Mouse (Mus musculus) forebrain, embryonic 12.5 days (tissue): Measurements from ENCODE around the gene Acot5. TPM values are rescaled to one million over a fixed set of nuclear protein-coding genes. Genes with fewer than 3 reads are reported as not detected.
"Not testable (repeated sequence)": the region's sequence is repeated elsewhere in the genome, so short reads cannot be mapped to it uniquely, and the experiment has no call there.

Source experiments
- ATAC-seq: fragments of 200-750 bp; cut with Nextera tagmentation; 2 replicates; pipeline ENCODE4 v1.8.0; 2017; ENCODE audit warnings: moderate TSS enrichment; ENCODE audit not compliant: low FRiP score
- H3K27ac ChIP-seq: fragments of 300-500 bp; sonication (generic); 2 replicates; pipeline ENCODE4 v1.5.1; 2016; ENCODE audit warnings: mild to moderate bottlenecking
- H3K27me3 ChIP-seq: fragments of 300-500 bp; sonication (generic); 2 replicates; pipeline ENCODE4 v1.6.1; 2016; ENCODE audit warnings: mild to moderate bottlenecking
- H3K36me3 ChIP-seq: fragments of 300-500 bp; sonication (generic); replicated peaks from 2 replicates; pipeline ENCODE4 v1.6.1; 2016; ENCODE audit warnings: mild to moderate bottlenecking
- H3K4me1 ChIP-seq: fragments of 300-500 bp; sonication (generic); 2 replicates; pipeline ENCODE4 v1.6.1; 2016
- H3K4me2 ChIP-seq: fragments of 300-500 bp; sonication (generic); 2 replicates; pipeline ENCODE4 v1.6.1; 2016; ENCODE audit warnings: mild to moderate bottlenecking, moderate library complexity
- H3K4me3 ChIP-seq: fragments of 300-500 bp; sonication (generic); replicated peaks from 2 replicates; pipeline ENCODE4 v1.5.1; 2016; ENCODE audit warnings: mild to moderate bottlenecking
- H3K9ac ChIP-seq: fragments of 300-500 bp; sonication (generic); 2 replicates; pipeline ENCODE4 v1.6.1; 2016; ENCODE audit warnings: mild to moderate bottlenecking
- H3K9me3 ChIP-seq: fragments of 300-500 bp; sonication (generic); 2 replicates; pipeline ENCODE4 v1.6.1; 2016
- WGBS: fragments of 180-500 bp; shearing (Covaris S2); methylation state at CpG from one replicate; pipeline ENCODE4 v1.1.7; 2016; 5-methylcytosine and 5-hydroxymethylcytosine counted together
- polyA plus RNA-seq: library from polyadenylated mRNA; unstranded; fragments of >200 nt; fragmentation: Nextera tagmentation; extraction: Ambion mirVana; gene quantifications from 2 replicates; pipeline ENCODE4 v1.2.1, GENCODE M21; 2016

The Acot5 gene
- polyA plus RNA-seq, 1 experiment from 2014 or later = not detected

- Histone ChIP-seq H3K36me3 (no peaks in the 10 kb centered on the region), H3K4me2 (no peak overlapping the region), H3K4me3 (no peak overlapping the region), H3K9me3 (peaks cover 14% of the 10 kb centered on the region; the same call in 1 of the 2 replicates), H3K27me3 (peaks cover 6% of the 10 kb centered on the region), H3K27ac (no peak overlapping the region), H3K4me1 (no peaks in the 10 kb centered on the region), H3K9ac (no peak overlapping the region)
- 92% methylated on average over 5 of the region's 5 CpGs for WGBS
- no peak for ATAC-seq
Observed at GRCm38 (mm10) chr12:84042248-84042647, 26.9 kb upstream of the Acot5 start.

GRCm38 (mm10) chr12:84044045-84044444 lies 25.1 kb upstream of the Acot5 start:
- Histone ChIP-seq H3K27ac (no peak overlapping the region), H3K4me3 (no peak overlapping the region), H3K9me3 (peaks cover 21% of the 10 kb centered on the region; the same call in 1 of the 2 replicates), H3K27me3 (no peaks in the 10 kb centered on the region), H3K36me3 (no peaks in the 10 kb centered on the region), H3K9ac (no peak overlapping the region), H3K4me2 (no peak overlapping the region), H3K4me1 (no peaks in the 10 kb centered on the region)
- WGBS = 82% methylated on average over 2 of the region's 2 CpGs
- ATAC-seq = no peak

- H3K4me2 ChIP-seq = no peak overlapping the region
- no peak overlapping the region for H3K4me3 ChIP-seq
- 93% methylated on average over 1 of the region's 1 CpGs for WGBS
- no peaks in the 10 kb centered on the region for H3K4me1 ChIP-seq
- no peaks in the 10 kb centered on the region for H3K36me3 ChIP-seq
- no peak overlapping the region for H3K27ac ChIP-seq
- no peak for ATAC-seq
- peaks cover 2% of the 10 kb centered on the region for H3K27me3 ChIP-seq
- no peak overlapping the region for H3K9ac ChIP-seq
- H3K9me3 ChIP-seq = peaks cover 8% of the 10 kb centered on the region; the same call in 1 of the 2 replicates
Observed at GRCm38 (mm10) chr12:84046906-84047305, 22.2 kb upstream of the Acot5 start.

- H3K9ac ChIP-seq, H3K4me2 ChIP-seq, H3K36me3 ChIP-seq, H3K4me3 ChIP-seq, H3K4me1 ChIP-seq, H3K27ac ChIP-seq, H3K9me3 ChIP-seq, ATAC-seq: not testable (repeated sequence)
- H3K27me3 ChIP-seq = peaks cover 33% of the 10 kb centered on the region
- 83% methylated on average over 5 of the region's 5 CpGs for WGBS
Observed at GRCm38 (mm10) chr12:84050744-84051143, 18.4 kb upstream of the Acot5 start.

GRCm38 (mm10) chr12:84051937-84052474 lies 17.1 kb upstream of the Acot5 start, which contains the start of gene Acot3:
Acot3 (plus strand) TSS chr12:84052144.
- Histone ChIP-seq H3K4me2 (peak within 1 kb of the TSS; percentile 71; the same call in 1 of the 2 replicates), H3K27ac (no peak within 1 kb of the TSS), H3K9me3 (peaks cover 8% of the 10 kb centered on the region; the same call in 1 of the 2 replicates), H3K4me3 (peak within 1 kb of the TSS; percentile 50; the same call in 1 of the 2 replicates), H3K27me3 (peaks cover 33% of the 10 kb centered on the region), H3K4me1 (peaks cover 6% of the 10 kb centered on the region; the same call in 1 of the 2 replicates), H3K9ac (no peak within 1 kb of the TSS), H3K36me3 (no peaks in the 10 kb centered on the region)
- WGBS = 90% methylated on average over 5 of the region's 5 CpGs
- no peak for ATAC-seq

GRCm38 (mm10) chr12:84052609-84053008 lies 16.5 kb upstream of the Acot5 start:
- Histone ChIP-seq H3K9ac (no peak overlapping the region), H3K27ac (no peak overlapping the region), H3K4me2 (no peak overlapping the region; the same call in 1 of the 2 replicates), H3K4me1 (peaks cover 6% of the 10 kb centered on the region; the same call in 1 of the 2 replicates), H3K4me3 (no peak overlapping the region), H3K36me3 (no peaks in the 10 kb centered on the region), H3K27me3 (peaks cover 33% of the 10 kb centered on the region), H3K9me3 (peaks cover 8% of the 10 kb centered on the region; the same call in 1 of the 2 replicates)
- WGBS = 82% methylated on average over 7 of the region's 7 CpGs
- ATAC-seq = no peak

- peak overlapping the region; percentile 71 for H3K4me2 ChIP-seq
- WGBS = 11% methylated on average over 16 of the region's 16 CpGs
- peak overlapping the region; percentile 50 for H3K4me3 ChIP-seq
- H3K27me3 ChIP-seq = peaks cover 33% of the 10 kb centered on the region
- peaks cover 6% of the 10 kb centered on the region; the same call in 1 of the 2 replicates for H3K4me1 ChIP-seq
- H3K27ac ChIP-seq = no peak overlapping the region
- peaks cover 4% of the 10 kb centered on the region; the same call in 1 of the 2 replicates for H3K9me3 ChIP-seq
- peak overlapping the region; percentile 50 for H3K9ac ChIP-seq
- H3K36me3 ChIP-seq = no peaks in the 10 kb centered on the region
- no peak for ATAC-seq
Observed at GRCm38 (mm10) chr12:84053173-84053572, 16.0 kb upstream of the Acot5 start.

GRCm38 (mm10) chr12:84053679-84054391 lies 15.3 kb upstream of the Acot5 start:
- no peak overlapping the region for H3K27ac ChIP-seq
- peak overlapping the region; percentile 50 for H3K9ac ChIP-seq
- peaks cover 33% of the 10 kb centered on the region for H3K27me3 ChIP-seq
- no peaks in the 10 kb centered on the region for H3K36me3 ChIP-seq
- ATAC-seq = no peak
- H3K4me3 ChIP-seq = peak overlapping the region; percentile 50
- no peaks in the 10 kb centered on the region for H3K9me3 ChIP-seq
- 2% methylated on average over 41 of the region's 46 CpGs for WGBS
- peak overlapping the region; percentile 71 for H3K4me2 ChIP-seq
- peaks cover 6% of the 10 kb centered on the region; the same call in 1 of the 2 replicates for H3K4me1 ChIP-seq

- Histone ChIP-seq H3K9me3 (0 out of 2 replicates have a peak, but pooled peaks cover 3% of the 10 kb centered on the region), H3K4me2 (no peak overlapping the region), H3K4me1 (no peaks in the 10 kb centered on the region), H3K4me3 (no peak overlapping the region), H3K27me3 (no peaks in the 10 kb centered on the region), H3K27ac (no peak overlapping the region), H3K36me3 (no peaks in the 10 kb centered on the region), H3K9ac (no peak overlapping the region)
- no peak for ATAC-seq
- 38% methylated on average over 2 of the region's 2 CpGs for WGBS
Observed at GRCm38 (mm10) chr12:84060946-84061345, 8.2 kb upstream of the Acot5 start.

GRCm38 (mm10) chr12:84062336-84062735 lies 6.8 kb upstream of the Acot5 start:
- Histone ChIP-seq H3K4me2 (no peak overlapping the region), H3K27ac (no peak overlapping the region), H3K36me3 (no peaks in the 10 kb centered on the region), H3K9ac (no peak overlapping the region), H3K9me3 (0 out of 2 replicates have a peak, but pooled peaks cover 3% of the 10 kb centered on the region), H3K4me3 (no peak overlapping the region), H3K4me1 (no peaks in the 10 kb centered on the region), H3K27me3 (0 out of 2 replicates have a peak, but pooled peaks cover 8% of the 10 kb centered on the region)
- 95% methylated on average over 20 of the region's 20 CpGs for WGBS
- no peak for ATAC-seq

- H3K4me2 ChIP-seq = no peak overlapping the region
- H3K27ac ChIP-seq = no peak overlapping the region
- ATAC-seq = no peak
- H3K9ac ChIP-seq = no peak overlapping the region
- H3K4me1 ChIP-seq = no peaks in the 10 kb centered on the region
- H3K4me3 ChIP-seq = no peak overlapping the region
- peaks cover 16% of the 10 kb centered on the region for H3K27me3 ChIP-seq
- WGBS = 75% methylated on average over 5 of the region's 5 CpGs
- no peaks in the 10 kb centered on the region for H3K36me3 ChIP-seq
- H3K9me3 ChIP-seq = 0 out of 2 replicates have a peak, but pooled peaks cover 3% of the 10 kb centered on the region
Observed at GRCm38 (mm10) chr12:84063228-84063627, 5.9 kb upstream of the Acot5 start.

- Histone ChIP-seq H3K4me3 (no peak overlapping the region), H3K27me3 (peaks cover 22% of the 10 kb centered on the region), H3K4me2 (no peak overlapping the region), H3K36me3 (no peaks in the 10 kb centered on the region), H3K9me3 (0 out of 2 replicates have a peak, but pooled peaks cover 3% of the 10 kb centered on the region), H3K27ac (no peak overlapping the region), H3K9ac (no peak overlapping the region), H3K4me1 (no peaks in the 10 kb centered on the region)
- ATAC-seq = no peak
- 94% methylated on average over 2 of the region's 2 CpGs for WGBS
Observed at GRCm38 (mm10) chr12:84063833-84064232, 5.3 kb upstream of the Acot5 start.
